Mouse (Mus musculus): Measurements from ENCODE around the gene Reck. TPM values are rescaled to one million over a fixed set of nuclear protein-coding genes. Genes with fewer than 3 reads are reported as not detected.

The Reck gene
- polyA plus RNA-seq, 1 experiment from 2014 or later, result 12.8 TPM

- no peaks in the 10 kb centered on the region for H3K9me3 ChIP-seq (replicated peaks)
- no peak overlapping the region for H3K4me2 ChIP-seq
- no peak for ATAC-seq (ENCODE audit: insufficient number of reproducible peaks, low FRiP score)
- H3K4me3 ChIP-seq, result no peak overlapping the region
- peaks cover 5% of the 10 kb centered on the region; the same call in 1 of the 2 replicates for H3K27me3 ChIP-seq (replicated peaks)
- no peak overlapping the region for H3K9ac ChIP-seq
- H3K27ac ChIP-seq (ENCODE audit: poor library complexity, severe bottlenecking), result no peak overlapping the region
- H3K36me3 ChIP-seq, result peaks cover 13% of the 10 kb centered on the region
- H3K4me1 ChIP-seq (replicated peaks), result peaks cover 20% of the 10 kb centered on the region
- WGBS, result 94% methylated on average over 6 of the region's 6 CpGs
These were observed 105.5 kb downstream of the Reck start for GRCm38 (mm10) chr4:43980846-43981245.

- Histone ChIP-seq H3K4me3 (no peak overlapping the region), H3K4me1 (replicated peaks) (peaks cover 20% of the 10 kb centered on the region), H3K27me3 (replicated peaks) (peaks cover 5% of the 10 kb centered on the region; the same call in 1 of the 2 replicates), H3K4me2 (no peak overlapping the region), H3K36me3 (peaks cover 9% of the 10 kb centered on the region), H3K9ac (no peak overlapping the region), H3K9me3 (replicated peaks) (no peaks in the 10 kb centered on the region), H3K27ac (ENCODE audit: poor library complexity, severe bottlenecking) (no peak overlapping the region)
- no peak for ATAC-seq (ENCODE audit: insufficient number of reproducible peaks, low FRiP score)
- WGBS, result 68% methylated on average over 7 of the region's 7 CpGs
These were observed 105.9 kb downstream of the Reck start for GRCm38 (mm10) chr4:43981251-43981650.

GRCm38 (mm10) chr4:43982053-43982732, 106.9 kb downstream of the Reck start:
- H3K9me3 ChIP-seq (replicated peaks), result no peaks in the 10 kb centered on the region
- H3K27ac ChIP-seq (ENCODE audit: poor library complexity, severe bottlenecking), result no peak overlapping the region
- H3K4me2 ChIP-seq, result peak overlapping the region; percentile 75
- H3K9ac ChIP-seq, result peak overlapping the region; percentile 72
- H3K36me3 ChIP-seq, result peaks cover 5% of the 10 kb centered on the region
- ATAC-seq (ENCODE audit: insufficient number of reproducible peaks, low FRiP score), result peak; percentile 90
- peak overlapping the region; percentile 44 for H3K4me3 ChIP-seq
- WGBS, result 2% methylated on average over 24 of the region's 24 CpGs
- peaks cover 5% of the 10 kb centered on the region; the same call in 1 of the 2 replicates for H3K27me3 ChIP-seq (replicated peaks)
- H3K4me1 ChIP-seq (replicated peaks), result peaks cover 20% of the 10 kb centered on the region

GRCm38 (mm10) chr4:43983181-43983580, 107.9 kb downstream of the Reck start, which contains the start of gene Ccin:
Gene Ccin, plus strand, starts transcription at chr4:43983483.
- H3K9me3 ChIP-seq (replicated peaks), result no peaks in the 10 kb centered on the region
- H3K4me1 ChIP-seq (replicated peaks), result peaks cover 15% of the 10 kb centered on the region
- peak within 1 kb of the TSS; percentile 72 for H3K9ac ChIP-seq
- peak within 1 kb of the TSS; percentile 75 for H3K4me2 ChIP-seq
- H3K27ac ChIP-seq (ENCODE audit: poor library complexity, severe bottlenecking), result no peak within 1 kb of the TSS
- H3K36me3 ChIP-seq, result peaks cover 3% of the 10 kb centered on the region; the same call in 1 of the 2 replicates
- 68% methylated on average over 11 of the region's 11 CpGs for WGBS
- ATAC-seq (ENCODE audit: insufficient number of reproducible peaks, low FRiP score), result no peak
- H3K27me3 ChIP-seq (replicated peaks), result peaks cover 5% of the 10 kb centered on the region; the same call in 1 of the 2 replicates
- H3K4me3 ChIP-seq, result peak within 1 kb of the TSS; percentile 44

- no peak for ATAC-seq (ENCODE audit: insufficient number of reproducible peaks, low FRiP score)
- Histone ChIP-seq H3K9ac (no peak overlapping the region), H3K4me3 (no peak overlapping the region), H3K36me3 (peaks cover 3% of the 10 kb centered on the region; the same call in 1 of the 2 replicates), H3K27me3 (replicated peaks) (peaks cover 5% of the 10 kb centered on the region; the same call in 1 of the 2 replicates), H3K27ac (ENCODE audit: poor library complexity, severe bottlenecking) (no peak overlapping the region), H3K9me3 (replicated peaks) (no peaks in the 10 kb centered on the region), H3K4me2 (no peak overlapping the region), H3K4me1 (replicated peaks) (peaks cover 9% of the 10 kb centered on the region)
- WGBS, result 85% methylated on average over 22 of the region's 22 CpGs
These were observed 108.4 kb downstream of the Reck start for GRCm38 (mm10) chr4:43983756-43984155.

- Histone ChIP-seq H3K4me3 (no peak overlapping the region), H3K27me3 (replicated peaks) (peaks cover 5% of the 10 kb centered on the region; the same call in 1 of the 2 replicates), H3K36me3 (peaks cover 3% of the 10 kb centered on the region; the same call in 1 of the 2 replicates), H3K4me2 (no peak overlapping the region), H3K27ac (ENCODE audit: poor library complexity, severe bottlenecking) (no peak overlapping the region), H3K9ac (no peak overlapping the region), H3K4me1 (replicated peaks) (peaks cover 3% of the 10 kb centered on the region; the same call in 1 of the 2 replicates), H3K9me3 (replicated peaks) (no peaks in the 10 kb centered on the region)
- ATAC-seq (ENCODE audit: insufficient number of reproducible peaks, low FRiP score), result no peak
- WGBS, result 83% methylated on average over 19 of the region's 19 CpGs
These were observed 109.0 kb downstream of the Reck start for GRCm38 (mm10) chr4:43984326-43984725.

- Histone ChIP-seq H3K4me3 (no peak overlapping the region), H3K9me3 (replicated peaks) (peaks cover 6% of the 10 kb centered on the region; the same call in 1 of the 2 replicates), H3K27me3 (replicated peaks) (no peaks in the 10 kb centered on the region), H3K27ac (ENCODE audit: poor library complexity, severe bottlenecking) (no peak overlapping the region), H3K36me3 (no peaks in the 10 kb centered on the region), H3K4me1 (replicated peaks) (no peaks in the 10 kb centered on the region), H3K4me2 (no peak overlapping the region), H3K9ac (no peak overlapping the region)
- 75% methylated on average over 3 of the region's 3 CpGs for WGBS
- no peak for ATAC-seq (ENCODE audit: insufficient number of reproducible peaks, low FRiP score)
These were observed 113.6 kb downstream of the Reck start for GRCm38 (mm10) chr4:43988976-43989375.

- Histone ChIP-seq H3K4me2 (no peak overlapping the region), H3K4me1 (replicated peaks) (no peaks in the 10 kb centered on the region), H3K27ac (ENCODE audit: poor library complexity, severe bottlenecking) (no peak overlapping the region), H3K9me3 (replicated peaks) (peaks cover 6% of the 10 kb centered on the region; the same call in 1 of the 2 replicates), H3K9ac (no peak overlapping the region), H3K27me3 (replicated peaks) (no peaks in the 10 kb centered on the region), H3K36me3 (no peaks in the 10 kb centered on the region), H3K4me3 (no peak overlapping the region)
- 87% methylated on average over 11 of the region's 11 CpGs for WGBS
- no peak for ATAC-seq (ENCODE audit: insufficient number of reproducible peaks, low FRiP score)
These were observed 117.7 kb downstream of the Reck start for GRCm38 (mm10) chr4:43993072-43993471.

GRCm38 (mm10) chr4:43994342-43994741, 119.0 kb downstream of the Reck start:
- H3K4me2 ChIP-seq, result no peak overlapping the region
- H3K27me3 ChIP-seq (replicated peaks), result no peaks in the 10 kb centered on the region
- H3K9ac ChIP-seq, result no peak overlapping the region
- WGBS, result 74% methylated on average over 2 of the region's 2 CpGs
- no peak for ATAC-seq (ENCODE audit: insufficient number of reproducible peaks, low FRiP score)
- H3K36me3 ChIP-seq, result no peaks in the 10 kb centered on the region
- H3K9me3 ChIP-seq (replicated peaks), result peaks cover 8% of the 10 kb centered on the region; the same call in 1 of the 2 replicates
- no peak overlapping the region for H3K4me3 ChIP-seq
- H3K27ac ChIP-seq (ENCODE audit: poor library complexity, severe bottlenecking), result no peak overlapping the region
- no peaks in the 10 kb centered on the region for H3K4me1 ChIP-seq (replicated peaks)

Measured in heart, embryonic 12.5 days (tissue).